Mouse (Mus musculus) liver, embryonic 16.5 days (tissue): Measurements from ENCODE around the gene Ewsr1. TPM values are rescaled to one million over a fixed set of nuclear protein-coding genes. Genes with fewer than 3 reads are reported as not detected.

ENCODE experiments used
- ATAC-seq: fragments of 200-750 bp; cut with Nextera tagmentation; 2 replicates; pipeline ENCODE4 v1.8.0; 2017; ENCODE audit warnings: low read depth, mild to moderate bottlenecking, moderate number of reproducible peaks, moderate library complexity
- H3K27ac ChIP-seq: fragments of 300-500 bp; sonication (generic); 2 replicates; pipeline ENCODE4 v1.5.1; 2014; ENCODE audit warnings: mild to moderate bottlenecking, low read length
- H3K27me3 ChIP-seq: fragments of 300-500 bp; sonication (generic); 2 replicates; pipeline ENCODE4 v1.6.1; 2014; ENCODE audit warnings: low read depth, low read length, mixed read lengths; ENCODE audit not compliant: control insufficient read depth, insufficient read depth
- H3K36me3 ChIP-seq: fragments of 300-500 bp; sonication (generic); 2 replicates; pipeline ENCODE4 v1.6.1; 2014; ENCODE audit warnings: mild to moderate bottlenecking; ENCODE audit not compliant: control insufficient read depth, insufficient read depth
- H3K4me1 ChIP-seq: fragments of 300-500 bp; sonication (generic); 2 replicates; pipeline ENCODE4 v1.6.1; 2014; ENCODE audit warnings: low read depth, low read length, mixed read lengths; ENCODE audit not compliant: control insufficient read depth
- H3K4me2 ChIP-seq: fragments of 300-500 bp; sonication (generic); 2 replicates; pipeline ENCODE4 v1.6.1; 2014; ENCODE audit warnings: low read depth, low read length, mixed read lengths
- H3K4me3 ChIP-seq: fragments of 300-500 bp; sonication (generic); 2 replicates; pipeline ENCODE4 v1.5.1; 2014; ENCODE audit warnings: low read depth, mild to moderate bottlenecking, low read length
- H3K9ac ChIP-seq: fragments of 300-500 bp; sonication (generic); 2 replicates; pipeline ENCODE4 v1.6.1; 2014; ENCODE audit warnings: low read depth, low read length
- H3K9me3 ChIP-seq: fragments of 300-500 bp; sonication (generic); replicated peaks from 2 replicates; pipeline ENCODE4 v1.6.1; 2016; ENCODE audit warnings: low read length; ENCODE audit not compliant: control insufficient read depth
- WGBS: fragments of 180-500 bp; shearing (Covaris S2); extraction: QIAGEN DNeasy Blood & Tissue Kit; methylation state at CpG from one replicate; pipeline ENCODE4 v1.1.7; 2014; ENCODE audit not compliant: insufficient replicate concordance; 5-methylcytosine and 5-hydroxymethylcytosine counted together
- polyA plus RNA-seq: library from polyadenylated mRNA; unstranded; fragments of >200 nt; fragmentation: Nextera tagmentation; extraction: Ambion mirVana; gene quantifications from 2 replicates; pipeline ENCODE4 v1.2.1, GENCODE M21; 2015

Ewsr1 gene
- polyA plus RNA-seq, 1 experiment from 2014 or later = 232 TPM

- Histone ChIP-seq H3K27me3 (no peaks in the 10 kb centered on the region), H3K4me3 (no peak overlapping the region), H3K36me3 (no peaks in the 10 kb centered on the region), H3K9ac (no peak overlapping the region), H3K27ac (no peak overlapping the region), H3K4me1 (no peaks in the 10 kb centered on the region), H3K4me2 (no peak overlapping the region), H3K9me3 (no peaks in the 10 kb centered on the region)
- no peak for ATAC-seq
- 57% methylated on average over 4 of the region's 4 CpGs for WGBS
Observed at GRCm38 (mm10) chr11:5130111-5130665, 31.1 kb upstream of the Ewsr1 start.

- Histone ChIP-seq H3K36me3 (no peaks in the 10 kb centered on the region), H3K9me3 (no peaks in the 10 kb centered on the region), H3K4me3 (no peak overlapping the region), H3K4me1 (no peaks in the 10 kb centered on the region), H3K27ac (no peak overlapping the region), H3K4me2 (no peak overlapping the region), H3K9ac (no peak overlapping the region), H3K27me3 (no peaks in the 10 kb centered on the region)
- no peak for ATAC-seq
- WGBS = 76% methylated on average over 5 of the region's 5 CpGs
Observed at GRCm38 (mm10) chr11:5129035-5129480, 30.0 kb upstream of the Ewsr1 start.

- Histone ChIP-seq H3K27me3 (no peaks in the 10 kb centered on the region), H3K4me3 (no peak overlapping the region), H3K9me3 (no peaks in the 10 kb centered on the region), H3K27ac (no peak overlapping the region), H3K9ac (no peak overlapping the region), H3K4me1 (no peaks in the 10 kb centered on the region), H3K4me2 (no peak overlapping the region), H3K36me3 (no peaks in the 10 kb centered on the region)
- no peak for ATAC-seq
- WGBS = 59% methylated on average over 4 of the region's 4 CpGs
Observed at GRCm38 (mm10) chr11:5125713-5126112, 26.6 kb upstream of the Ewsr1 start.

DNA sequence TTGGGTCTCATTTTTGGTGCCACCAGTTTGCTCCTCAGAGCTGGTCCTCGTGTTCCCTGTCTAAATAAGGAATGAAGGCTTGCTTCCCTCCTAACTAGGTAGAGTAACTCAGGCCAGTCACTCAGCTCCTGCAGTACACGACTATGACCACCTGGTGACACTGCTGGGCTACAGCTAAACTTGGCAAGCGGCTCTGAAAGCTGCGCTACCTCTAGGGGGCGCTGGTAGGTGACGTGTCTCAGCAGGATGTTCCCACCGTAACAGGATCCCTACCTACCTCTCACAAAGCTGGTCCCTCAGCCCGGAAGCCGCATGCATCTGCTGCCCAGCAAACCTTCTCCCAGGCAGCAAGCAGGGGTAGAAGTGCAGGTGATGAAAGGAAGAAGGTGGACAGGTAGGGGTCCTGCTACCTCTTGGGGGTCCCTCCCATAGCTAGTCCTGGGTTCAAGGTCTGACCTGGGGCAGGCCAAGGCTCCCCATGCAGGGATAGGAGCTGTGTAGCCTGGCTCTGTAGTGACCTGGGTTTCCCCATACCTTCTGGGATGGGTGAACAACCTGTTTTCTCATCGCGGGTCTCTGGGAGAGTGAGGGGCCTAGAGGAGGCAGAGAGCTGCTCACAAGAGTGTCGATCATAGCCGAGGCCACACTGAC, 16.0 kb upstream of the Ewsr1 start:
- Histone ChIP-seq H3K9ac (no peak overlapping the region), H3K4me1 (no peaks in the 10 kb centered on the region), H3K9me3 (no peaks in the 10 kb centered on the region), H3K36me3 (no peaks in the 10 kb centered on the region), H3K27me3 (no peaks in the 10 kb centered on the region), H3K4me3 (no peak overlapping the region), H3K27ac (no peak overlapping the region), H3K4me2 (no peak overlapping the region)
- 29% methylated on average over 13 of the region's 13 CpGs for WGBS
- ATAC-seq = peak; percentile 67

DNA sequence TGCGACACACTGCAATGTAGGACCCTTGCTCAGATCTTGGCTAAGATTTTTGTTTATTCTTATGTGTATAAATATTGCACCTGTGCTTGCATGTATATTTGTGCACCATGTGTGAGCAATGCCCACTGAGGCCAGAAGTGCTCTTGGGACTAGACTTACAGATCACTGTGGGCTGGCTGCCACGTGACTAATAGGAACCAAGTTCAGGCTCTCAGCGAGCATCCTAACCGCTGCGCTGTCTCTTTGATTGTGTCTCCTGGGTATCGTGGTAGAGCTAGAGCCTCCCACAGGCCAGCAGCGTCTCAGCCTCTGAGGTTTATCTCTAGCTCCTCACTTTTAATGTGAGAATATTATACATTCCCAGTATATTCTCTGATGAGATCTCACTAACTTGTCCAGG, 14.6 kb upstream of the Ewsr1 start:
- Histone ChIP-seq H3K9ac (no peak overlapping the region), H3K4me3 (no peak overlapping the region), H3K36me3 (no peaks in the 10 kb centered on the region), H3K4me1 (no peaks in the 10 kb centered on the region), H3K27ac (no peak overlapping the region), H3K27me3 (no peaks in the 10 kb centered on the region), H3K4me2 (no peak overlapping the region), H3K9me3 (no peaks in the 10 kb centered on the region)
- no peak for ATAC-seq
- WGBS = 74% methylated on average over 7 of the region's 7 CpGs

DNA sequence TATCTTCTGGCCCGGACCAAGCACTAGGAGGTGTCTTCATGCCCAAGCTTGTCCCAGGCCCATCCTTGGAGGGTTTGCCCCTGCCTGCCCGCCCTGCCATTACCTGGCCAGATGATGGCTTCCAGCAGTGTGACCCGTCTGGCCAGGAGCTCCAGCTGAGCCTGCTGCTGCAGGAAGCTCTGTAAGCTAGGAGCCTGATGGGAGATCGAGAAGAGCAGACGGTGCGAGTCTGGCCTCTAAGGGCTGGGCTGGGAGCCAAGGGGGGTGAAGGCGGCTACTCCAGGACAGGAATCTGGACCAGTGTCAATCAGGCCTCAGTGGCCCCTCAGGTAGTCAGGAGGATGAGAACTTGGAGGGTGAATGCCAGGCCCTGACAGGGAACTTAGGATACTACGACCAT, 10.4 kb upstream of the Ewsr1 start:
- WGBS = 69% methylated on average over 8 of the region's 8 CpGs

GRCm38 (mm10) chr11:5103986-5104509, 5.0 kb upstream of the Ewsr1 start:
- Histone ChIP-seq H3K9ac (no peak overlapping the region), H3K36me3 (peaks cover 2% of the 10 kb centered on the region; the same call in 1 of the 2 replicates), H3K4me2 (no peak overlapping the region), H3K27me3 (no peaks in the 10 kb centered on the region), H3K27ac (no peak overlapping the region), H3K4me3 (no peak overlapping the region), H3K4me1 (peaks cover 17% of the 10 kb centered on the region), H3K9me3 (no peaks in the 10 kb centered on the region)
- 79% methylated on average over 4 of the region's 4 CpGs for WGBS
- ATAC-seq = no peak

More for the DNA sequence above, 10.4 kb upstream of the Ewsr1 start:
- no peak for ATAC-seq
- H3K4me1 ChIP-seq = no peaks in the 10 kb centered on the region
- H3K4me3 ChIP-seq = no peak overlapping the region
- no peak overlapping the region for H3K9ac ChIP-seq
- no peak overlapping the region for H3K27ac ChIP-seq
- H3K27me3 ChIP-seq = no peaks in the 10 kb centered on the region
- H3K9me3 ChIP-seq = no peaks in the 10 kb centered on the region
- H3K36me3 ChIP-seq = no peaks in the 10 kb centered on the region
- no peak overlapping the region for H3K4me2 ChIP-seq

- no peak overlapping the region for H3K27ac ChIP-seq
- no peak overlapping the region for H3K9ac ChIP-seq
- no peaks in the 10 kb centered on the region for H3K9me3 ChIP-seq
- H3K36me3 ChIP-seq = peaks cover 2% of the 10 kb centered on the region; the same call in 1 of the 2 replicates
- no peaks in the 10 kb centered on the region for H3K27me3 ChIP-seq
- WGBS = 56% methylated on average over 7 of the region's 7 CpGs
- peaks cover 17% of the 10 kb centered on the region for H3K4me1 ChIP-seq
- no peak for ATAC-seq
- no peak overlapping the region for H3K4me3 ChIP-seq
- H3K4me2 ChIP-seq = no peak overlapping the region
Observed at GRCm38 (mm10) chr11:5102384-5102783, 3.3 kb upstream of the Ewsr1 start.

DNA sequence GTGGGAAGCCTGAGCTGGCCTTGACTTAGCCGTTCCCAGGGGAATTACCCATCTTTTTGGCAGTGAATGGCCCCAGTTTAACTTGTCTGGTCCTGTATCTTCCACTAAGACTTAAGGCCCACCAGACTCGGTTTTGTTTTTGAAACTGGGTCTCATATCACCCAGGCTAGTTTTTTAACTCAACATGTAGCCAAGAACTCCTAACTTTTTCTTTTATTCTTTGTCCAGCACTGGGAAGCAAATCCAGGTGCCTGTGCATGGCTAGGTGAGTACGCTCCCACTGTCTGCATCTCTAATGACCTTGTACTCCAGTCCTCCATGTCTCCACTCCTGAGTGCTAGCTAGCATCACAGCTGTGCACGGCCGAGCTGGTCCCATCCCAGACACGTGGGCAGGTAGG, 2.6 kb upstream of the Ewsr1 start:
- 71% methylated on average over 6 of the region's 6 CpGs for WGBS
- ATAC-seq = no peak
- H3K9ac ChIP-seq = no peak overlapping the region

More for the DNA sequence above, 2.6 kb upstream of the Ewsr1 start:
- Histone ChIP-seq H3K9me3 (no peaks in the 10 kb centered on the region), H3K27ac (no peak overlapping the region), H3K4me3 (no peak overlapping the region), H3K36me3 (peaks cover 2% of the 10 kb centered on the region; the same call in 1 of the 2 replicates), H3K4me2 (no peak overlapping the region), H3K27me3 (no peaks in the 10 kb centered on the region), H3K4me1 (peaks cover 24% of the 10 kb centered on the region)
